Mouse (Mus musculus): ENCODE measurements at regions not wholly inside any gene's neighbourhood (a gene's known extent, or its start where the extent isn't known, plus 50 kb on each side); places are given as distances from the start of the nearest gene placed in this dataset.

DNA sequence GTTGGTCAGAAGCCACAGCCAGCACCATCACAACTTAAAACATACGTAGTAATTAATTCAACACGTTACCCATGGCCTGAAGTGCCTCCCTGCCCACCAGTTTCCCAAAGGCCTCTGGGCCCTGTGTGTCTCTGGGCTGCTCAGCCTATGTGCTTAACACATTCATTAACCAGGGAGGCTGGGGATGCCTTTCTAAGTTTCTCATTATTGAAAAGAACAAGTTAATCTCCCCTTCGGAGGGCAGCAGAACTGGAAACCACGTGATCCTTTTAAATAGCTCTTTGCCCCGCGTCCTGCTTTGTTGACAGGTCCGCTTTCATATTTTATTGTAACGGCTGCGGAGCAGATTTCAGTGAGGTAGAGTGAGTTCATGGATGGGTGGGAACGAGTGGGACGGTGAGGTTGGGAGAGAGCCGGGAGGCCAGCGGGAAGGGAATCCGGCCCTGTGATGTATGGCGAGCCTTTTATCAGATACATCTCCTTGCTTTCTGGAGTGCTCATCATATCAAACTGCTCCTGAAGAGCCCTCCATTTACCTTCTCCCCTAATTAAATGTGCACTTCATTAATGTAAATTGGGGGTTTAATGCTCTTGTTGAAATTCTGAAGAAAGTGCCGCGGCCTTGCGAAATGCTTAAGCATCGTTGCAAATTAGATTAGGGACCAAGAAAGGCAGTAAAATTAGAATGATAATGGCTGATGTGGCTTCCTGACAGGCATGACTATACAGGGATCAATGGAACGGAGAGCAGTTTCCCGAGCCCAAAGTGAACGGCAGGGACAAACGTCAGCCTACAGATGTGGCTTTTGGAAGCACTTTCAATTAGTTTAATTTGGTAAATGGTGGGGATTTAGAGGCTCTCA lies 127.0 kb downstream of the Nkx6-1 start:
- Histone ChIP-seq H3K27me3 (replicated peaks) (peaks cover 28% of the 10 kb centered on the region), H3K9ac (no peak overlapping the region), H3K27ac (no peak overlapping the region), H3K9me3 (replicated peaks) (no peaks in the 10 kb centered on the region), H3K4me2 (peak overlapping the region; percentile 34), H3K36me3 (no peaks in the 10 kb centered on the region), H3K4me3 (no peak overlapping the region; the same call in 1 of the 2 replicates), H3K4me1 (no peaks in the 10 kb centered on the region)
- 31% methylated on average over 23 of the region's 23 CpGs for WGBS (ENCODE audit: insufficient replicate concordance)
- no peak for ATAC-seq

DNA sequence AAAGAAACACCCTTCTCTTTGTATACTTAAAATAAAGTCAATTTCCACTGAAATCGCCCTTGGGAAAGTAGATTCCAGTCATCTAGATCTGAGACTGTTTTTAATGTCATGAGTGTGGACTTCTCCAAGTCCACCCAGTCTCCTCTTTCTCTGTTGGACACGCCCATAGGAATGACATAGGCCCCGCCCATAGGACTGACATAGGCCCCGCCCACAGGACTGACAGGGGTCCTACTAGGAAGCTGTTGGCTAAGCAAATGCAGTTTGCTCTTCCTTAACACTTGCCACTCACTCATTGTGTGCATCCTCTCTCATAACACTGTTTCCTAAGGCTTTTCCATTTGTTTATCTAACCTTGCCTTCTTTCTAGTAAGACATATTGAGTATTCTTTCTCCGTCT lies 129.3 kb downstream of the Nkx6-1 start:
- no peak for ATAC-seq
- Histone ChIP-seq H3K4me2 (no peak overlapping the region), H3K4me1 (no peaks in the 10 kb centered on the region), H3K27me3 (replicated peaks) (peaks cover 23% of the 10 kb centered on the region), H3K4me3 (no peak overlapping the region), H3K9ac (no peak overlapping the region), H3K27ac (no peak overlapping the region), H3K36me3 (no peaks in the 10 kb centered on the region), H3K9me3 (replicated peaks) (no peaks in the 10 kb centered on the region)
- 45% methylated on average over 5 of the region's 5 CpGs for WGBS (ENCODE audit: insufficient replicate concordance)

DNA sequence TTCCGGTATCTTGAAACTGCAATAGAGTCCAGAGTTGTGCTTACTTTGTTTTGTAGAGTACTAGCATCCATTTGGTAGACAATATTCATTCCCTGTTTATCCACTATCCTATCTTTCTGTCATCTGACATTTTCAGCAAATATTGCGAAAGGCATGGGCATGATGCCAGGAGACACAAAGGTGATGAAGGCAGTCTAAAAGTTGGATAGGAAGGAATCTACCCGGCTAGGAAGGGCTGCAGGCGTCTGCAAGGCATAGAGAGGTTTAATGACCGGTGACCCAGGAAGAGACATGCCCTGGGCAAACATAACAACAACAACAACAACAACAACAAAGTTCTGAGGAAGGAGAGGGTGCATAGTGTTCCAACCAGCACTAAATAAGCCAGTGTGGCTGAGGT lies 139.4 kb downstream of the Nkx6-1 start:
- ATAC-seq = no peak
- no peak overlapping the region for H3K4me2 ChIP-seq
- no peaks in the 10 kb centered on the region for H3K36me3 ChIP-seq
- H3K9ac ChIP-seq = no peak overlapping the region
- H3K27me3 ChIP-seq (replicated peaks) = peaks cover 5% of the 10 kb centered on the region; the same call in 1 of the 2 replicates
- no peak overlapping the region for H3K4me3 ChIP-seq
- H3K4me1 ChIP-seq = no peaks in the 10 kb centered on the region
- no peaks in the 10 kb centered on the region for H3K9me3 ChIP-seq (replicated peaks)
- H3K27ac ChIP-seq = no peak overlapping the region
- WGBS (ENCODE audit: insufficient replicate concordance) = 70% methylated on average over 5 of the region's 5 CpGs

DNA sequence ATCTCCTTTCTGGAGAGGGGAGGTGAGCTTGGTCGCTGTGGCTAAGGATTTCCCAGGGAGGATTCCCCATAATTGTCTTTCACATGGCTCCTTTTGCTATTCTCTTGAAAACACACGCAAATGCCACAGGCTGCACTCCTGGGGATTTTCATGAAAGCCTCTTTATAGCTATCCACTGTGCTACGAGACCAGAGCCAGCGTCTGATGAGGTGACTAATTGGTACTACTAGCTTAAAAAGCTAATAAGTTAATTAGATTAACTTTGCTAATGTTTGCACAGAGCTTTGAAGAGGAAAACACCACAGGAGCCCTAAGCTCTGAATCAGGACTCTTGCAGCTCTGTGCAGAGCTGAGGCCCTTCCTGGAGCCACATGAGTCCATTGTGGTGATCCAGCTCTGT lies 140.1 kb downstream of the Nkx6-1 start:
- 33% methylated on average over 4 of the region's 4 CpGs for WGBS (ENCODE audit: insufficient replicate concordance)
- H3K36me3 ChIP-seq = no peaks in the 10 kb centered on the region
- peaks cover 5% of the 10 kb centered on the region; the same call in 1 of the 2 replicates for H3K27me3 ChIP-seq (replicated peaks)

DNA sequence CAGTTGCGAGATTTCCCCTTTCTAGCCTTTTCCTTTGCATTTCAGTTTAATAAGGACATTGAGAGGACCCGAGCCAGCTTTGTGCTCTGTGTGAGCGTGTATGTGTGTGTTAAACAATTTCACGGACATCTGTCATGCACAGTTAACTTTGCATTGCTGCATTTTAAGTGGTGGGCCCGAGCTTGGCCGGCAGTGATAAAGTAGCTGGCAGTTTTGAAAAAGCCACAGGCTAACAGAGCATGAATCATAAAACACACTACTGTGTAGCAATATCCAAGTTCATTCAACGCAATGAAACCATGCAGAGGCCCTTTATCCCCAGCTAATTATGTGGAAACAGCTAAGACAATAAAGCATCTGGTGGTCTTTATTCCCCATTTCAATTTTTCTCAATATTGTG lies 140.9 kb downstream of the Nkx6-1 start:
- Histone ChIP-seq H3K27ac (no peak overlapping the region), H3K4me2 (no peak overlapping the region), H3K4me1 (no peaks in the 10 kb centered on the region), H3K27me3 (replicated peaks) (peaks cover 5% of the 10 kb centered on the region; the same call in 1 of the 2 replicates), H3K4me3 (no peak overlapping the region), H3K9me3 (replicated peaks) (no peaks in the 10 kb centered on the region), H3K9ac (no peak overlapping the region), H3K36me3 (no peaks in the 10 kb centered on the region)
- ATAC-seq = no peak
- 52% methylated on average over 7 of the region's 7 CpGs for WGBS (ENCODE audit: insufficient replicate concordance)

More for the DNA sequence above, 140.1 kb downstream of the Nkx6-1 start:
- Histone ChIP-seq H3K4me2 (no peak overlapping the region), H3K9ac (no peak overlapping the region), H3K9me3 (replicated peaks) (no peaks in the 10 kb centered on the region), H3K4me3 (no peak overlapping the region), H3K4me1 (no peaks in the 10 kb centered on the region), H3K27ac (no peak overlapping the region)
- ATAC-seq = no peak

DNA sequence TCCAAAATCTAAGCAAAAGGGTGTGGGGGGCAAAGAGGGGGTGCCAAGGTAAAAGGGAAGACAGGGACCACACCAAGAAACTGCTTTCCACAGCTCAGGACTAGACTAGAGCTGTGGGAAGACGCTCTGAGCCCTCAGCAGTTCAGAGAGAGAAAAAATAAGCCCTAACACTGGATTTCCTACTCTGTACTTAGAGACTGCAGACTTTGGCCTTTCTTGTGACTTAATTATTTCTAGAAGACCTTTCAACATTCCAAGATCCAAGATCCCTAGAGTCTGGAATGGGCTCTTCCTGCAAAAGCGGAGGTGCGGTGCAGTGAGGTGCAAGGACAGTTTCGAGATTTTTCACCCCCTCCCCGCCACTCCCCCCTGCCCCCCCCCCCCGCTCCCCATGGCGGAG lies 141.3 kb downstream of the Nkx6-1 start:
- WGBS (ENCODE audit: insufficient replicate concordance) = 53% methylated on average over 7 of the region's 7 CpGs
- no peak for ATAC-seq
- no peak overlapping the region for H3K4me2 ChIP-seq

DNA sequence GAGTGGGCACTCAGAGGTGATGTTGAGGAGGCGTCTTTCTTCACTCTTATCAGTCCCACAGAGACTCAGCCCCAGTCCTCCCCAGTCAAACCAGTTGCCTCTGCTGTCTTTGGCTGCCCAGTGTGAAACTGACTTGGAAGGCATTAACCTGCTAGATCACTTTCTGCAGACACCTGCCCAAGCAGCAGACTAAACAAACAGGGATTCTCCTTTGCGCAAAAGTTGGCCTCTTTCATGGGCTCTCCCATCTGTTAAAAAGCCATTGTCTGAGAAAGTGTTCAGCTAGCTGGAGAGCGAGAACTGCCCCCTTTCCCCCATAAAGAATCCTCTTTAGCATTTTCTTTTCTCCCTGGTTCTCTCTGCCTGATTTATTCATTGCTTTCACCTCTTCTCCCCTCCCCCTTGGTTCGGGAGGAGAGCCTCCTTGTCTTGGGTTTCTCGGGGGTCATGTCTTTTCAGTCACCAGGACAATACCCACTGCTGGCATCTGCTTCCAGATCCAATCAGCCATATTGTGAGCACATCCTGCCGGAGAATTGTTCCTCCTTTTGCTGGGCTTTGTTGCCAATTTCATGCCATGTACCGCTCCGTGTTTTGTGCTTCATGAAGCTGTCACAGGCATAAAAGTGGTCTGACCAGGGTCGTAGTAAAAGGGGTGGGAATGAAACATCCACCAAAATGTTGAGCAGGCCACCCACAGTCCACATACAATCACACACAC lies 143.7 kb downstream of the Nkx6-1 start:
- Histone ChIP-seq H3K36me3 (no peaks in the 10 kb centered on the region), H3K9me3 (replicated peaks) (no peaks in the 10 kb centered on the region), H3K27ac (no peak overlapping the region), H3K4me2 (no peak overlapping the region), H3K4me1 (no peaks in the 10 kb centered on the region), H3K4me3 (no peak overlapping the region), H3K9ac (no peak overlapping the region), H3K27me3 (replicated peaks) (peaks cover 5% of the 10 kb centered on the region; the same call in 1 of the 2 replicates)
- no peak for ATAC-seq
- WGBS (ENCODE audit: insufficient replicate concordance) = 48% methylated on average over 9 of the region's 9 CpGs

More for the DNA sequence above, 141.3 kb downstream of the Nkx6-1 start:
- no peaks in the 10 kb centered on the region for H3K4me1 ChIP-seq
- H3K4me3 ChIP-seq = no peak overlapping the region
- H3K9me3 ChIP-seq (replicated peaks) = no peaks in the 10 kb centered on the region
- no peak overlapping the region for H3K9ac ChIP-seq
- H3K36me3 ChIP-seq = no peaks in the 10 kb centered on the region
- H3K27me3 ChIP-seq (replicated peaks) = peaks cover 5% of the 10 kb centered on the region; the same call in 1 of the 2 replicates
- no peak overlapping the region for H3K27ac ChIP-seq

DNA sequence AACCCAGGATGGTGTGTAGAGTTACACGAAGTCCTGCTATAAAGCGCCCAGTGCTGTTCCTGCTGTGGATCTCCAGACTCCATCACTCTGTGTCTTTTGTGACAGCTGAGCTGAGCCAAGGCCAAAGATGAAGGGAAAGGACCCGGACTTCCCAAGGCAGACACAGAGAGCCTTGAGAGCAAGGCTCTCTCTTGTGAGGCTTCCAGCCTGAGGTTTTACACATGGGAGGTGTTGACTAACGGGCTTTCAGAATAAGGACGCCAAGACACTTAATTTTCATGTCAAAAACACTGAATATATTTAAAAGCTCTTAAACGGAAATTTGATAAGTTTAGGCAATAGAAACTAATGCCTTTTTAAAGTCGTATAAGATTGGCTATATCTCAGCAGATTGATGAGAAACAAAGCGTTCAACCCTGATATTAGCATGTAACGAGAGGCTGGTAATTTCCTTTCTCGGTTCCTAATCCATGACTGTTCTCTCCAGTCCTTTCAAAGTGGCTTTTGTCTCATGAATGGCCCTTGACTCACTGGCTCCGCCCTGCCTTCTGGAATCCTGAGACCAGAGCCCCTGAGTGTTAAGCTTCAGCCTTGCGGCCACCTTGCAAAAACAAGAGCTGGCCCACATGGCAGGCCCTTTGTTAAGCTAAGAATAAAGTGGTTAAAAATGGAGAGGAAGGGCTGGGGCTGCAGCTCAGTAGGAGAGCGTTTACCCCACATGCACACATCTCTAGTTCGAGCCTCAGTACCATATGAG lies 145.8 kb downstream of the Nkx6-1 start:
- Histone ChIP-seq H3K4me3 (no peak overlapping the region), H3K9ac (no peak overlapping the region), H3K4me2 (no peak overlapping the region), H3K9me3 (replicated peaks) (no peaks in the 10 kb centered on the region), H3K36me3 (no peaks in the 10 kb centered on the region), H3K4me1 (no peaks in the 10 kb centered on the region), H3K27me3 (replicated peaks) (0 out of 2 replicates have a peak, but pooled peaks cover 5% of the 10 kb centered on the region), H3K27ac (no peak overlapping the region)
- no peak for ATAC-seq
- WGBS (ENCODE audit: insufficient replicate concordance) = 57% methylated on average over 14 of the region's 14 CpGs

DNA sequence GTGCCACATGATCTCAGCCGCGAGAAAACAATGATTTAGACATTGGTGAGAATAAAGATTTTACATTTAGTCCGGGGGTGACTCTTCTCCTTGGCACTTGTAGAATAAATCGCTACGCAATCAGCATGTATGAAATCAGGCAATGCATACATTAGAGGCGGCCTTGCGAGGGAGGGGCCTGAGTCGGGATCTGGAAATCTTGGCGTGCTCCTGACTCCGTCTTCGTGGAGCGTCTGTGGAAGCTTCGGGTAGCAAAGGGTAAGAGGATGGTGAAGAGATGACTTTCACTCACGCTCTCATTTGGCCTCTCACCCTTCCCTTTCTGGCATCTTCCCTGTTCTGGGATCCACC lies 167.1 kb downstream of the Nkx6-1 start:
- H3K4me1 ChIP-seq = no peaks in the 10 kb centered on the region
- no peaks in the 10 kb centered on the region for H3K36me3 ChIP-seq
- H3K27me3 ChIP-seq (replicated peaks) = no peaks in the 10 kb centered on the region
- H3K9me3 ChIP-seq (replicated peaks) = peaks cover 7% of the 10 kb centered on the region; the same call in 1 of the 2 replicates
- H3K9ac ChIP-seq = no peak overlapping the region
- H3K27ac ChIP-seq = no peak overlapping the region
- H3K4me2 ChIP-seq = no peak overlapping the region
- WGBS (ENCODE audit: insufficient replicate concordance) = 77% methylated on average over 14 of the region's 14 CpGs
- no peak overlapping the region for H3K4me3 ChIP-seq
- ATAC-seq = no peak

DNA sequence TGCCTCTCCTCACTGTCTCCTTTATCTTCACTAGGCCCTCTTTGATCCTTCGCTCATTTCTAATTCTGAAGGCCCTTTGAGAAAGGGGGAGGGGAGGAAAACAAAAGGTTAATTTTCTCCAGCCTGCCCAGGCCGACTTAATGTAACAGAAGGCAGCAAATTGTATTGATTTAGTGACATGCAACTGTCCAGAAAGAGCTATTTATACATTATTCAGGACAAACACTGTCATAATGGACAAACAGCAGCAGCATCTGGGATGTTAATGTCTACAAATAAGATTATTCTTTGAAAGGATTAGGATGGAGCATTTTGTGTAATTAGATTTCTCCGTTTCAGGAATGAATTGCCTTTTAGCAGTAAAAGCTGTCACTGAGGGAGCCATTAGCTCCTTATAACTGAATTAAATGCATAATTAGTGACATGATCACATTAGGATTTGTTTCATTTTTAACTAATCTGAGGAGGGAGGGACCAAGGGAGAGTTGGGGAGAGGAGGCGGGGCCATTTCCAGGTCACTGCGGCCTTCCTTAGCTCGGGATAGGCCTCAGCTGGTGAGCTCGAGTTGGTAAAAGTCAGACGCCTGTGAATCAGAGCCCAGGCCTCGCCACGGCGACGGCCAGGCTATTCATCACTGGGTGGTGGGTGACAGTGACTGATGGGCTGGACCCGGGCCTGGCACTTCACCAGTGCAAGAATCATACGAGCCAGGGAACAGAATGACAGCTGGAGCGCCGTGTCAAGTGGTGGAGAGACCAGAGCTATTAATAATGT lies 167.7 kb downstream of the Nkx6-1 start:
- H3K9me3 ChIP-seq (replicated peaks) = peaks cover 7% of the 10 kb centered on the region; the same call in 1 of the 2 replicates
- no peaks in the 10 kb centered on the region for H3K27me3 ChIP-seq (replicated peaks)
- H3K36me3 ChIP-seq = no peaks in the 10 kb centered on the region
- H3K4me3 ChIP-seq = no peak overlapping the region
- H3K4me1 ChIP-seq = no peaks in the 10 kb centered on the region
- 65% methylated on average over 16 of the region's 16 CpGs for WGBS (ENCODE audit: insufficient replicate concordance)
- H3K4me2 ChIP-seq = no peak overlapping the region
- ATAC-seq = no peak
- H3K9ac ChIP-seq = no peak overlapping the region
- H3K27ac ChIP-seq = no peak overlapping the region

DNA sequence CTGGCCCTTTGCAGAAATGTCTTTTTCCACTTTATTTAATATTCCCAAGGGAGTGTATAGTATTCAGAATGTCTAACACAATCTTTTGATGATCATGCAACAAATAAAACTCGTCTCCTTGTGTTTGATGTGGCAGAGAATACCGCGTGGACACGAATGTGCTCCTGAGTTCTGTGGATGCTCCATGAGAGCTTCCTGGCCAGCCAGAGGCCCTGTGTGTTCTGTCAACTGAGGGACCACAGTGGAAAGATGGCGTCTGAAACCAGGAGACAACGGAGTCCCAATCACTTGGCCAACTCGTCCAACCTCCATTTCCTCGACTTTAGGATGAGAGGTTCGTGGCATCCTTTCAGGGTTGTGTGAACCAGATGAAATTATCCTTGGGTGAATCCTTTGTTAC lies 168.6 kb downstream of the Nkx6-1 start:
- H3K9me3 ChIP-seq (replicated peaks) = peaks cover 7% of the 10 kb centered on the region; the same call in 1 of the 2 replicates
- no peak overlapping the region for H3K4me2 ChIP-seq
- no peaks in the 10 kb centered on the region for H3K4me1 ChIP-seq
- no peak overlapping the region for H3K27ac ChIP-seq
- H3K36me3 ChIP-seq = no peaks in the 10 kb centered on the region
- H3K27me3 ChIP-seq (replicated peaks) = no peaks in the 10 kb centered on the region
- WGBS (ENCODE audit: insufficient replicate concordance) = 84% methylated on average over 9 of the region's 9 CpGs
- H3K9ac ChIP-seq = no peak overlapping the region
- no peak for ATAC-seq
- no peak overlapping the region for H3K4me3 ChIP-seq
